Mouse (Mus musculus) forebrain, embryonic 11.5 days (tissue): ENCODE data around the gene Kcnk5. TPM values are rescaled to one million over a fixed set of nuclear protein-coding genes. Genes with fewer than 3 reads are reported as not detected.

Experiments
- ATAC-seq: fragments of 200-750 bp; cut with Nextera tagmentation; replicated peaks from 2 replicates; pipeline ENCODE4 v1.8.0; 2017; ENCODE audit warnings: moderate TSS enrichment; ENCODE audit not compliant: low FRiP score
- DNase-seq: peaks from one replicate; pipeline ENCODE4 v3.0.0-alpha.2; 2017; ENCODE audit warnings: low spot score
- H3K27ac ChIP-seq: fragments of 300-500 bp; sonication (generic); 2 replicates; pipeline ENCODE4 v1.5.1; 2014; ENCODE audit warnings: low read depth, low read length
- H3K27me3 ChIP-seq: fragments of 300-500 bp; sonication (generic); 2 replicates; pipeline ENCODE4 v1.6.1; 2014; ENCODE audit warnings: mild to moderate bottlenecking, low read length, mixed read lengths; ENCODE audit not compliant: control insufficient read depth, insufficient read depth
- H3K36me3 ChIP-seq: fragments of 300-500 bp; sonication (generic); 2 replicates; pipeline ENCODE4 v1.6.1; 2014; ENCODE audit warnings: mild to moderate bottlenecking, low read length, moderate library complexity, mixed read lengths; ENCODE audit not compliant: control insufficient read depth, insufficient read depth
- H3K4me1 ChIP-seq: fragments of 300-500 bp; sonication (generic); replicated peaks from 2 replicates; pipeline ENCODE4 v1.6.1; 2014; ENCODE audit warnings: low read length, mixed read lengths; ENCODE audit not compliant: control insufficient read depth, insufficient read depth
- H3K4me2 ChIP-seq: fragments of 300-500 bp; sonication (generic); 2 replicates; pipeline ENCODE4 v1.6.1; 2014; ENCODE audit warnings: low read depth, mild to moderate bottlenecking, low read length, moderate library complexity, mixed read lengths; ENCODE audit not compliant: severe bottlenecking
- H3K4me3 ChIP-seq: fragments of 300-500 bp; sonication (generic); 2 replicates; pipeline ENCODE4 v1.5.1; 2014; ENCODE audit warnings: low read depth, low read length
- H3K9ac ChIP-seq: fragments of 300-500 bp; sonication (generic); 2 replicates; pipeline ENCODE4 v1.6.1; 2014; ENCODE audit warnings: low read length
- H3K9me3 ChIP-seq: fragments of 300-500 bp; sonication (generic); 2 replicates; pipeline ENCODE4 v1.6.1; 2016; ENCODE audit warnings: low read length, mixed read lengths; ENCODE audit not compliant: control insufficient read depth
- WGBS: fragments of 180-500 bp; shearing (Covaris S2); extraction: QIAGEN DNeasy Blood & Tissue Kit; methylation state at CpG from one replicate; pipeline ENCODE4 v1.1.7; 2014; 5-methylcytosine and 5-hydroxymethylcytosine counted together
- polyA plus RNA-seq: library from polyadenylated mRNA; unstranded; fragments of >200 nt; fragmentation: Nextera tagmentation; extraction: Ambion mirVana; gene quantifications from 2 replicates; pipeline ENCODE4 v1.2.1, GENCODE M21; 2014

Gene Kcnk5
- polyA plus RNA-seq, 1 experiment from 2014 or later = 14.9 TPM

- peak; percentile 70 for DNase-seq
- peak overlapping the region; percentile 62 for H3K27ac ChIP-seq
Observed at GRCm38 (mm10) chr14:20144093-20144492, 37.5 kb downstream of the Kcnk5 start.

GRCm38 (mm10) chr14:20138484-20139355 lies 42.9 kb downstream of the Kcnk5 start, which contains the start of gene Saysd1:
Gene Saysd1 (minus strand): TSS chr14:20138534.
- H3K27ac ChIP-seq = no peak within 1 kb of the TSS

More at GRCm38 (mm10) chr14:20144093-20144492, 37.5 kb downstream of the Kcnk5 start:
- 21% methylated on average over 4 of the region's 4 CpGs for WGBS
- Histone ChIP-seq H3K4me2 (no peak overlapping the region), H3K9ac (0 out of 2 replicates have a peak overlapping the region, but pooled peaks have one; percentile 18), H3K9me3 (no peaks in the 10 kb centered on the region), H3K27me3 (no peaks in the 10 kb centered on the region), H3K4me1 (peaks cover 13% of the 10 kb centered on the region; the same call in 1 of the 2 replicates), H3K4me3 (no peak overlapping the region), H3K36me3 (peaks cover 2% of the 10 kb centered on the region; the same call in 1 of the 2 replicates)
- peak; percentile 72 for ATAC-seq

GRCm38 (mm10) chr14:20134965-20135671 lies 46.5 kb downstream of the Kcnk5 start:
- no peak overlapping the region for H3K4me3 ChIP-seq
- H3K27ac ChIP-seq = no peak overlapping the region
- WGBS = 90% methylated on average over 10 of the region's 10 CpGs
- no peak overlapping the region for H3K9ac ChIP-seq
- no peak for DNase-seq
- H3K9me3 ChIP-seq = no peaks in the 10 kb centered on the region
- no peak overlapping the region for H3K4me2 ChIP-seq
- no peak for ATAC-seq
- H3K4me1 ChIP-seq = no peaks in the 10 kb centered on the region
- H3K27me3 ChIP-seq = no peaks in the 10 kb centered on the region
- no peaks in the 10 kb centered on the region for H3K36me3 ChIP-seq

More at GRCm38 (mm10) chr14:20138484-20139355, 42.9 kb downstream of the Kcnk5 start, which contains the start of gene Saysd1:
- H3K9me3 ChIP-seq = no peaks in the 10 kb centered on the region
- no peak for ATAC-seq
- WGBS = 88% methylated on average over 16 of the region's 16 CpGs
- H3K27me3 ChIP-seq = no peaks in the 10 kb centered on the region
- DNase-seq = no peak
- no peaks in the 10 kb centered on the region; the same call in 1 of the 2 replicates for H3K36me3 ChIP-seq
- no peak within 1 kb of the TSS for H3K4me2 ChIP-seq
- H3K4me1 ChIP-seq = 0 out of 2 replicates have a peak, but pooled peaks cover under 1% of the 10 kb centered on the region
- H3K4me3 ChIP-seq = no peak within 1 kb of the TSS
- no peak within 1 kb of the TSS for H3K9ac ChIP-seq

- no peak overlapping the region for H3K4me3 ChIP-seq
- no peak overlapping the region for H3K27ac ChIP-seq
- 89% methylated on average over 6 of the region's 6 CpGs for WGBS
- no peaks in the 10 kb centered on the region for H3K27me3 ChIP-seq
- no peak for ATAC-seq
- no peaks in the 10 kb centered on the region for H3K9me3 ChIP-seq
- no peak for DNase-seq
- H3K9ac ChIP-seq = no peak overlapping the region
- H3K36me3 ChIP-seq = no peaks in the 10 kb centered on the region
- H3K4me2 ChIP-seq = no peak overlapping the region
- H3K4me1 ChIP-seq = no peaks in the 10 kb centered on the region
Observed at GRCm38 (mm10) chr14:20128162-20128561, 53.4 kb downstream of the Kcnk5 start.

- DNase-seq (no peak), ATAC-seq (no peak)
- Histone ChIP-seq H3K4me2 (no peak overlapping the region), H3K36me3 (no peaks in the 10 kb centered on the region), H3K9me3 (no peaks in the 10 kb centered on the region), H3K4me3 (no peak overlapping the region), H3K4me1 (no peaks in the 10 kb centered on the region), H3K27ac (no peak overlapping the region), H3K9ac (no peak overlapping the region), H3K27me3 (no peaks in the 10 kb centered on the region)
- 80% methylated on average over 15 of the region's 15 CpGs for WGBS
Observed at GRCm38 (mm10) chr14:20127406-20128087, 54.1 kb downstream of the Kcnk5 start.

- H3K9me3 ChIP-seq = no peaks in the 10 kb centered on the region
- 79% methylated on average over 5 of the region's 5 CpGs for WGBS
- no peaks in the 10 kb centered on the region for H3K4me1 ChIP-seq
- no peak overlapping the region for H3K4me2 ChIP-seq
- no peaks in the 10 kb centered on the region for H3K27me3 ChIP-seq
- no peak overlapping the region for H3K27ac ChIP-seq
- DNase-seq = no peak
- H3K36me3 ChIP-seq = no peaks in the 10 kb centered on the region
- H3K9ac ChIP-seq = no peak overlapping the region
- no peak overlapping the region for H3K4me3 ChIP-seq
- ATAC-seq = no peak
Observed at GRCm38 (mm10) chr14:20120868-20121267, 60.7 kb downstream of the Kcnk5 start.

- H3K36me3 ChIP-seq = no peaks in the 10 kb centered on the region
- no peak for ATAC-seq
- no peaks in the 10 kb centered on the region for H3K27me3 ChIP-seq
- H3K4me1 ChIP-seq = no peaks in the 10 kb centered on the region
- H3K9me3 ChIP-seq = no peaks in the 10 kb centered on the region
- no peak for DNase-seq
- no peak overlapping the region for H3K4me2 ChIP-seq
- no peak overlapping the region for H3K27ac ChIP-seq
- WGBS = 95% methylated on average over 11 of the region's 11 CpGs
- no peak overlapping the region for H3K9ac ChIP-seq
- no peak overlapping the region for H3K4me3 ChIP-seq
Observed at GRCm38 (mm10) chr14:20120012-20120411, 61.6 kb downstream of the Kcnk5 start.

- no peak for DNase-seq
- Histone ChIP-seq H3K27ac (no peak overlapping the region), H3K9ac (no peak overlapping the region), H3K9me3 (no peaks in the 10 kb centered on the region; the same call in 1 of the 2 replicates), H3K27me3 (no peaks in the 10 kb centered on the region), H3K36me3 (no peaks in the 10 kb centered on the region), H3K4me2 (no peak overlapping the region), H3K4me3 (no peak overlapping the region), H3K4me1 (no peaks in the 10 kb centered on the region)
- WGBS = 63% methylated on average over 9 of the region's 9 CpGs
- ATAC-seq = no peak
Observed at GRCm38 (mm10) chr14:20116149-20116605, 65.4 kb downstream of the Kcnk5 start.
